Mouse (Mus musculus) C2C12 (cell line): ENCODE data around the gene Gtpbp8.

Experiments used
- CEBPB ChIP-seq: IDR thresholded peaks from one replicate; pipeline ENCODE4 v1.6.1; 2011; ENCODE audit warnings: low read depth, mild to moderate bottlenecking, control low read depth, moderate library complexity
- CTCF ChIP-seq: IDR thresholded peaks from one replicate; pipeline ENCODE4 v1.5.1; 2011; ENCODE audit not compliant: control insufficient read depth, insufficient read depth, insufficient read length
- FOSL1 ChIP-seq: IDR thresholded peaks from one replicate; pipeline ENCODE4 v1.8.0; 2011; ENCODE audit warnings: mild to moderate bottlenecking, low read length; ENCODE audit not compliant: poor library complexity, insufficient read depth, severe bottlenecking
- MYOD1 ChIP-seq: IDR thresholded peaks from one replicate; pipeline ENCODE4 v1.6.1; 2011; ENCODE audit warnings: low read depth; ENCODE audit not compliant: control insufficient read depth, insufficient read length
- MYOG ChIP-seq: IDR thresholded peaks from one replicate; pipeline ENCODE4 v1.6.1; 2011; ENCODE audit not compliant: control insufficient read depth, insufficient read length; ENCODE audit errors: extremely low read depth

GRCm38 (mm10) chr16:44727525-44727924, 18.6 kb downstream of the Gtpbp8 start:
- TF ChIP-seq CTCF (no peak), MYOD1 (no peak), MYOG (no peak), CEBPB (no peak), FOSL1 (no peak)
